Mouse (Mus musculus) intestine, postnatal 0 days (tissue): ENCODE data around the gene Trappc12. TPM values are rescaled to one million over a fixed set of nuclear protein-coding genes. Genes with fewer than 3 reads are reported as not detected.
"Not testable (repeated sequence)": the region's sequence is repeated elsewhere in the genome, so short reads cannot be mapped to it uniquely, and the experiment has no call there.

ENCODE experiments used
- ATAC-seq: fragments of 200-750 bp; cut with Nextera tagmentation; 2 replicates; pipeline ENCODE4 v1.8.0; 2017; ENCODE audit warnings: mild to moderate bottlenecking, moderate TSS enrichment, moderate library complexity
- H3K27ac ChIP-seq: fragments of 300-500 bp; sonication (generic); 2 replicates; pipeline ENCODE4 v1.5.1; 2014; ENCODE audit warnings: mild to moderate bottlenecking, low read depth, low read length, moderate library complexity
- H3K27me3 ChIP-seq: fragments of 300-500 bp; sonication (generic); replicated peaks from 2 replicates; pipeline ENCODE4 v1.6.1; 2014; ENCODE audit warnings: low read length, mixed read lengths; ENCODE audit not compliant: control insufficient read depth, insufficient read depth
- H3K36me3 ChIP-seq: fragments of 300-500 bp; sonication (generic); 2 replicates; pipeline ENCODE4 v1.6.1; 2014; ENCODE audit warnings: mild to moderate bottlenecking, moderate library complexity; ENCODE audit not compliant: control insufficient read depth, insufficient read depth
- H3K4me1 ChIP-seq: fragments of 300-500 bp; sonication (generic); replicated peaks from 2 replicates; pipeline ENCODE4 v1.6.1; 2014; ENCODE audit warnings: antibody characterized with exemption, low read length, mixed read lengths; ENCODE audit not compliant: control insufficient read depth, insufficient read depth
- H3K4me2 ChIP-seq: fragments of 300-500 bp; sonication (generic); replicated peaks from 2 replicates; pipeline ENCODE4 v1.6.1; 2014; ENCODE audit warnings: low read depth, mild to moderate bottlenecking, moderate library complexity
- H3K4me3 ChIP-seq: fragments of 300-500 bp; sonication (generic); 2 replicates; pipeline ENCODE4 v1.5.1; 2014; ENCODE audit warnings: low read depth, low read length
- H3K9ac ChIP-seq: fragments of 300-500 bp; sonication (generic); 2 replicates; pipeline ENCODE4 v1.6.1; 2014; ENCODE audit warnings: mild to moderate bottlenecking, low read depth, low read length
- H3K9me3 ChIP-seq: fragments of 300-500 bp; sonication (generic); 2 replicates; pipeline ENCODE4 v1.6.1; 2016; ENCODE audit warnings: mixed run types; ENCODE audit not compliant: control insufficient read depth
- CTCF ChIP-seq: sonication (generic); IDR thresholded peaks from 2 replicates; pipeline ENCODE4 v1.5.1; 2016; ENCODE audit warnings: low read depth, mild to moderate bottlenecking, control low read depth, antibody characterized with exemption, moderate library complexity
- WGBS: fragments of 180-500 bp; shearing (Covaris S2); extraction: QIAGEN DNeasy Blood & Tissue Kit; methylation state at CpG from one replicate; pipeline ENCODE4 v1.1.7; 2014; 5-methylcytosine and 5-hydroxymethylcytosine counted together
- polyA plus RNA-seq: library from polyadenylated mRNA; unstranded; fragments of >200 nt; fragmentation: Nextera tagmentation; extraction: Ambion mirVana; gene quantifications from 2 replicates; pipeline ENCODE4 v1.2.1, GENCODE M21; 2015

Gene Trappc12
- polyA plus RNA-seq, 1 experiment from 2014 or later = 15.3 TPM

DNA sequence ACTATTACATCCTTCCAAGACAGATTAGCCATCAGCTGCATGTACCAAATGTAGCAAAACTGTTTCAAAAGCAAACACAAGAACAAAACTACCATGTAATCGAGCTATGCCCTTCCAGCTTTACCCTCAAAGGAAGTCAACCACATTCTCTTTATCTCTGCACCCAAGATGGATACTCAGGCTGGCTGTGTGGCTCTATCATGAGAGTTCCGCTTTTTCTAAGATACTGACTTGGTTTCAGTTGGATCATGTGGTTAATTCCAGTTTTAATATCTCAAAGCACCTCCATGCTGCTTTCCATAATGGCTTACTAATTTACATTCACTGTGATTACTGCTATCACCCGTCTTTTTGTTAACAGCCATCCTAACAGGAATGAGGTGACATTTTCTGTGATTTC is 6.9 kb downstream of the Trappc12 start:
- H3K27me3 ChIP-seq = no peaks in the 10 kb centered on the region
- H3K4me1 ChIP-seq = no peaks in the 10 kb centered on the region
- H3K4me3 ChIP-seq = no peak overlapping the region
- H3K9me3 ChIP-seq = no peaks in the 10 kb centered on the region
- TF ChIP-seq CTCF = no peak
- H3K27ac ChIP-seq = no peak overlapping the region
- no peak for ATAC-seq
- peaks cover 28% of the 10 kb centered on the region for H3K36me3 ChIP-seq
- H3K9ac ChIP-seq = no peak overlapping the region
- H3K4me2 ChIP-seq = no peak overlapping the region
- 72% methylated on average over 3 of the region's 3 CpGs for WGBS

DNA sequence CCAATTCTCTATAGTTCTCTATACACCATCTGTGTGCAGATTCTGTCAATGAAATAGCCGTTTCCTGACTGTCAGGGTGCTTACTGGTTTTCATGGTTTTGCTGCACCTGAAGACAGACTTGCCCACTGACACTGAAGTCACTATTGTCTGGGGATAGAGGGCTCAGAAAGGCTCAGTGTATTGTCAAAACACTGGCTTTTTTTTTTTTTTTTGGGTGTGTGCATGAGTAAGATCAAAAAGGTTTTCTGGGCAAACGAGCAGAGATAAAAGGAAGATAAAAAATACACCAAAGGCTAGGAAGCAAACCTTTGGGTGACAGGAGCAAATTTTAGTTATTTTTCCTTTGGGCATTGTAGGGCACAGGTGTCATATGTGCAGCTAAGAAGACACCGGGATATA is 15.0 kb downstream of the Trappc12 start:
- no peak overlapping the region for H3K9ac ChIP-seq
- no peak overlapping the region for H3K4me2 ChIP-seq
- no peaks in the 10 kb centered on the region for H3K9me3 ChIP-seq
- no peaks in the 10 kb centered on the region for H3K27me3 ChIP-seq
- H3K4me1 ChIP-seq = no peaks in the 10 kb centered on the region
- no peak for TF ChIP-seq CTCF
- no peak for ATAC-seq
- peaks cover 55% of the 10 kb centered on the region for H3K36me3 ChIP-seq
- WGBS = 89% methylated on average over 3 of the region's 3 CpGs
- no peak overlapping the region for H3K4me3 ChIP-seq
- no peak overlapping the region for H3K27ac ChIP-seq

DNA sequence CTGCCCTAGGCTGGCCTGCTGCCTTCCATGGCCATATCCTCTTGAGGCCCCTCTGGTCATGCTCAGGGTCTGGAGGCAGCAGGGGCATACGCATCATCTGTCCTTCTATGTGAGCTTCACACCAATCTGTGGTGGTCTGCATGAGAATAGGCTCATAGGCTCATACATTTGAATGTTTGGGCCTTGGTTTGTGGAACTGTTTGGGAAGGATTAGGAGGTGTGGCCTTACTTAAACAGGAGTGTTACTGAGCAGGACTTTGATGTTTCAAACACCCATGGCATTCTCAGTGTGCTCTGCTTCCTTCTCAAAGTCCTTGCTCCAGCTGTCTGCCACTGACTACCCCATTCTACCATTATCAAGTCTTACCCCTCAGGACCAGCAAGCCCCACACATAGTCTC is 16.0 kb downstream of the Trappc12 start:
- ATAC-seq = no peak
- no peak overlapping the region for H3K4me2 ChIP-seq
- no peak overlapping the region for H3K9ac ChIP-seq
- WGBS = 100% methylated on average over 1 of the region's 1 CpGs
- no peak overlapping the region for H3K27ac ChIP-seq
- no peak overlapping the region for H3K4me3 ChIP-seq
- no peaks in the 10 kb centered on the region for H3K9me3 ChIP-seq
- TF ChIP-seq CTCF = no peak
- no peaks in the 10 kb centered on the region for H3K4me1 ChIP-seq
- no peaks in the 10 kb centered on the region for H3K27me3 ChIP-seq
- H3K36me3 ChIP-seq = peaks cover 59% of the 10 kb centered on the region

DNA sequence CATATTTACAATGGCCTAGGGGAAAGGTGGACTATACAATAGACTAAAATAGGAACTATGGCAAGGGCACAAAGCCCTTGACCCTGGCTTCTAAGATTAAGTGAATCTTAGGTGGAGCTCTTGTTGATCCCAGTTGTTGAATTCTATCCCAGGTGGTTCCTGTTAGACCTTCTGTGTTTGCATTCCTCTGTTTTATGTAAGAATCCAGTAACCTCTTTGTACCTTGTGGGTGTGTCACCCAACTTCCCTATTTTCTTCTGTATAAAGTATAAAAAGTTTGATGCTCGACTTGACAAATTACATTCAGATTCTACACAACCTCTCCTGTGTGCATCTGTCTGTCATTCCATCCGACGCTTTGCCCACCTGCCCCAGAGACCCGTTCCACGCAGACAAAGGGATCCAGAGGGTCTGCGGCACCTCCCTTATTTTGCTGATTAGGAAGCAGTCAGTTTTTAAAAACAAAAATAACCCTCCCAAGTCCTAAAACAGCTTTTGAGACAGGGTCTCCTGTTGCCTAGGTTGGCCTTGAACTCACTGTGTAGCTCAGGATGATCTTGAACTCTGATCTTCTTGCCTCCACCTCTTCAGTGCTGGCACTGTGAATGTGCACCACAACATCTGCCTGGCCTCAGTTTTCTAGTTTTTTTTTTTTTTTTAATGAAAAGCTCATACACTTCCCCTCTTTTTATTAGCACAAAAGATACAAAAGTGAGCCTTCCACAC is 16.6 kb downstream of the Trappc12 start:
- 96% methylated on average over 6 of the region's 6 CpGs for WGBS
- not testable (repeated sequence) for ATAC-seq, H3K4me1 ChIP-seq, H3K9ac ChIP-seq, H3K27me3 ChIP-seq, H3K4me3 ChIP-seq, H3K4me2 ChIP-seq, H3K27ac ChIP-seq, H3K9me3 ChIP-seq
- peaks cover 63% of the 10 kb centered on the region for H3K36me3 ChIP-seq

DNA sequence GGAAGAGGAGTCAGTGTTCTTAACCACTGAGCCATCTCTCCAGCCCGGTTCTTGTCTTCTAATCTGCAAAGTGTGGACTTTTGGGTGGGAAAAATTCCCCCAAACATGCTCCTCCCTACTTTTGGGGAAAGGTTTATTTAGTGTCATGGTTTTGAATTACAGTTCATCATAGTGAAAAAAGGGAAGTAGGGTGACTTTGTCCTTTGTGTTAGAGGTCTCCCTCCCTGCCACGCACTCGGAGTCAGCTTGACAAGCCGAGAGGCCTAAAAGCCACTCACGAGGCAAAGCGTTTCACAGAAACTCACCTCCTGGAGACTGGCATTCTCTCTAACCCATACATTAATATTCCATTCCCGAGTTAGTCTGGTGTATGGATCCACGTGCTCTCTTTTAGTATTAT is 17.6 kb downstream of the Trappc12 start:
- Histone ChIP-seq H3K36me3 (peaks cover 56% of the 10 kb centered on the region), H3K4me1 (no peaks in the 10 kb centered on the region), H3K4me2 (no peak overlapping the region), H3K4me3 (no peak overlapping the region), H3K9me3 (no peaks in the 10 kb centered on the region), H3K27me3 (no peaks in the 10 kb centered on the region), H3K9ac (no peak overlapping the region), H3K27ac (no peak overlapping the region)
- ATAC-seq = no peak
- WGBS = 92% methylated on average over 8 of the region's 8 CpGs
- TF ChIP-seq CTCF = no peak

DNA sequence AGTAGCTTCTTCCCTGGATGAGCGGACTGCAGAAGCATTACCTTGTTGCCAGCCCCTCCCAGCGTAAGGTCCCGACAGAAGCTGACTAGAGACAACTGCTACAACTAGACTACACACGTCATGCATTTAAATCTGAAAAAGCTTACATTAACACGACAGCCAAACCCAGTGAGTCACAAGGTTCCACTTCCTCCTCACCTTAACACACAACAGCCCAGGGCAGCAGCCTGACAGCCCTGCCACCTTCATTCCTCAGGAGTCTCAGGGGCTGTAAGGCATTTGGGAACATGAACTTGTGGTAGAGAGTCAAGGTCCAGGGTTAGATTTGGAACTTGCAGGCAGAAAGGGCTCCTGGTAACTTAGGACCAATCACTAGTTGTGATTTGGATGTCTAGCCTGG is 23.2 kb downstream of the Trappc12 start:
- 82% methylated on average over 5 of the region's 5 CpGs for WGBS
- no peak for TF ChIP-seq CTCF
- no peak overlapping the region for H3K27ac ChIP-seq
- no peak overlapping the region for H3K4me2 ChIP-seq
- H3K9ac ChIP-seq = no peak overlapping the region
- H3K36me3 ChIP-seq = peaks cover 42% of the 10 kb centered on the region
- no peak overlapping the region for H3K4me3 ChIP-seq
- no peaks in the 10 kb centered on the region for H3K27me3 ChIP-seq
- no peak for ATAC-seq
- no peaks in the 10 kb centered on the region for H3K4me1 ChIP-seq
- H3K9me3 ChIP-seq = no peaks in the 10 kb centered on the region

DNA sequence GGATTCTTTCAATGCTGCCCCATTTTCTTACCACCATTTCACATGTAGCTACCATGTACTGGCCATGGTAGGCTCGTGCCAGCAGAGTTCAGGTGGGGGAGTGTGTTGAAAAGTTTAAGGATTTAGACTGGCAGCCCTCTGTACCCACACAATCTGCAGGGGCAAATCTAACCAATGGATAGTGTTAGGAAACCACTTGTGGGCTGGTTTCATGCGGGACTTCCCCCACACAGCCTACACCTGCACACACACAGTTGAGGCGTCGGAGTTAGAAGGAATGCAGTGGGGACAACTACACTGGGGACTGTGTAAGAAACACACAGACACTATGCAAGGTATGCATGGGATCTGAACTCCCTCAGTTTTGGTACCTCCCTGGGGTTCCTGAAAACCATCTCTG is 24.1 kb downstream of the Trappc12 start:
- TF ChIP-seq CTCF = no peak
- Histone ChIP-seq H3K27me3 (no peaks in the 10 kb centered on the region), H3K9ac (no peak overlapping the region), H3K4me1 (no peaks in the 10 kb centered on the region), H3K9me3 (no peaks in the 10 kb centered on the region), H3K36me3 (peaks cover 46% of the 10 kb centered on the region), H3K4me2 (no peak overlapping the region), H3K4me3 (no peak overlapping the region), H3K27ac (no peak overlapping the region)
- ATAC-seq = no peak
- WGBS = 95% methylated on average over 4 of the region's 4 CpGs
